Mouse (Mus musculus) embryonic facial prominence, embryonic 11.5 days (tissue): ENCODE data around the gene C1d. TPM values are rescaled to one million over a fixed set of nuclear protein-coding genes. Genes with fewer than 3 reads are reported as not detected.
A peak's percentile ranks its signal among the peaks of the same experiment; 100 is the strongest.
"Not testable (repeated sequence)": the region's sequence is repeated elsewhere in the genome, so short reads cannot be mapped to it uniquely, and the experiment has no call there.

Experiments used
- ATAC-seq: fragments of 200-750 bp; cut with Nextera tagmentation; replicated peaks from 2 replicates; pipeline ENCODE4 v1.8.0; 2017; ENCODE audit warnings: low read depth; ENCODE audit not compliant: insufficient number of reproducible peaks, low FRiP score, low TSS enrichment
- DNase-seq: peaks from one replicate; pipeline ENCODE4 v3.0.0-alpha.2; 2015; ENCODE audit warnings: low spot score
- H3K27ac ChIP-seq: fragments of 300-500 bp; sonication (generic); replicated peaks from 2 replicates; pipeline ENCODE4 v1.5.1; 2014; ENCODE audit warnings: mild to moderate bottlenecking, low read depth, low read length, control low read depth
- H3K27me3 ChIP-seq: fragments of 300-500 bp; sonication (generic); 2 replicates; pipeline ENCODE4 v1.6.1; 2014; ENCODE audit warnings: mild to moderate bottlenecking, low read length, moderate library complexity, mixed read lengths; ENCODE audit not compliant: control insufficient read depth, insufficient read depth
- H3K36me3 ChIP-seq: fragments of 300-500 bp; sonication (generic); replicated peaks from 2 replicates; pipeline ENCODE4 v1.6.1; 2014; ENCODE audit warnings: low read depth, mild to moderate bottlenecking, low read length, moderate library complexity, mixed read lengths; ENCODE audit not compliant: control insufficient read depth, insufficient read depth
- H3K4me1 ChIP-seq: fragments of 300-500 bp; sonication (generic); 2 replicates; pipeline ENCODE4 v1.6.1; 2014; ENCODE audit warnings: low read length, mixed read lengths; ENCODE audit not compliant: control insufficient read depth, insufficient read depth
- H3K4me2 ChIP-seq: fragments of 300-500 bp; sonication (generic); 2 replicates; pipeline ENCODE4 v1.6.1; 2014; ENCODE audit warnings: low read depth, mild to moderate bottlenecking, control low read depth, low read length, moderate library complexity
- H3K4me3 ChIP-seq: fragments of 300-500 bp; sonication (generic); 2 replicates; pipeline ENCODE4 v1.5.1; 2014; ENCODE audit warnings: low read depth, low read length, control low read depth
- H3K9ac ChIP-seq: fragments of 300-500 bp; sonication (generic); replicated peaks from 2 replicates; pipeline ENCODE4 v1.6.1; 2014; ENCODE audit warnings: mild to moderate bottlenecking, control low read depth, low read length
- H3K9me3 ChIP-seq: fragments of 300-500 bp; sonication (generic); replicated peaks from 2 replicates; pipeline ENCODE4 v1.6.1; 2016; ENCODE audit warnings: mild to moderate bottlenecking, low read length, inconsistent platforms, mixed read lengths; ENCODE audit not compliant: control insufficient read depth
- WGBS: fragments of 180-500 bp; shearing (Covaris S2); extraction: QIAGEN DNeasy Blood & Tissue Kit; methylation state at CpG from one replicate; pipeline ENCODE4 v1.1.7; 2014; 5-methylcytosine and 5-hydroxymethylcytosine counted together
- polyA plus RNA-seq: library from polyadenylated mRNA; unstranded; fragments of >200 nt; fragmentation: Nextera tagmentation; extraction: Ambion mirVana; gene quantifications from 2 replicates; pipeline ENCODE4 v1.2.1, GENCODE M21; 2014

C1d gene
- polyA plus RNA-seq, 1 experiment from 2014 or later: 134 TPM

DNA sequence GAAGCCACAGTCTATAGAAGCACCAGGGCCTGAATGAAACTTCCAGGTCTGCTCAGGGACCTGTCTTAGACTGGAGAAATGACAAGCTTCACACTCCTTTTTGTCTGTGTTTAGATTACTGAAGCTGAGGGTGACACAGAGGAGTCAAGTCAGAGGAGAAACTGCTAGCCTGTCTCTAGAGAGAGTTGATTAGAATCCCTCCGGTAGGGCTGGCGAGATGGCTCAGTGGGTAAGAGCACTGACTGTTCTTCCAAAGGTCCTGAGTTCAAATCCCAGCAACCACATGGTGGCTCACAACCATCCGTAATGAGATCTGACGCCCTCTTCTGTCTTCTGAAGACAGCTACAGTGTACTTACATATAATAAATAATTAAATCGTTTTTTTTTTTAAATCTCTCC, 18.8 kb upstream of the C1d start:
- H3K4me1 ChIP-seq, H3K4me2 ChIP-seq, ATAC-seq, H3K36me3 ChIP-seq, H3K9ac ChIP-seq, H3K27me3 ChIP-seq, H3K9me3 ChIP-seq, DNase-seq, H3K4me3 ChIP-seq, H3K27ac ChIP-seq: not testable (repeated sequence)
- WGBS: 87% methylated on average over 5 of the region's 5 CpGs

DNA sequence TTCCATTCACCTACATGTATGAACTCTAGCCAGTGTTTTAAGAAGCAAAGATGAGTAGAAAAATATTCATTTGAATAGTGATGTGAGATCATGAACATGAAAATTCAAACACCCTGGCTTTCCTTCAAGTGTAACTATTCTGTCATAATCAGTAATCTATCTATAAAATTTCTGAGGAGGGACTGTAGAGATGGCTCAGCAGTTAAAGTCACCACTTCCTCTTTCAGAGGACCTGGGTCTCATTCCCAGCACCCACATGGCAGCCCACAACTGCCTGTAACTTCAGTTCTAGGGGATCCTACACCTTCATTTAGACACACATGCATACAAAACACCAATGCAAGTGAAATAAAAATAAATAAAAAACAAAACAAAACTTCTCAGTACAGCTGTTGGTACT, 8.7 kb upstream of the C1d start:
- no peaks in the 10 kb centered on the region for H3K9me3 ChIP-seq
- ATAC-seq: no peak
- no peak for DNase-seq

DNA sequence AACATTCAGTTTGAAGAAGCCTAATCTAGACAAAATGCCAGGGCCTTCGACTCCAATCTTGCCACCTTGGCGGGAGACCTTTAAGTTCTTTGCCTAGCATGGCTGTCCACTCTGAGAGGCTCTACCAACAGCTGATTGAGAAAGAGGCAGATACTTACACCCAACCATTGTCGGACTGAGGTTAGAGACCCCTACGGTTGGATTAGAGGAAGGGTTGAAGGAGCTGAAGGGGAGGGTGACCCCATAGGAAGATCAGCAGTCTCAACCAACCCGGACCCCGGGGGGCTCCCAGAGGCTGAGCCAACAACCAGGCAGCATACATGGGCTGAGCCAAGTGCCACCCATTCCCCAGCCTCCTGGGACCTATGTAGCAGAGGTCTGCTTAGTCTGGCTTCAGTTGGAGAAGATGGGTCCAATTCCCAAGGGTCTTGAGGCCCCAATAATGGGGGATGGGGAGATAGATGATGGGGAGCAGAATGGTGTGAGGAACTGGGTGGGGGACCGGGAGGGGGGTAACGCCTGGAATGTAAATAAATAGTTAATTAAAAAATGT, 490 bp upstream of the C1d start:
- ATAC-seq: peak; percentile 82
- peak overlapping the region; percentile 95 for H3K9ac ChIP-seq
- 58% methylated on average over 8 of the region's 8 CpGs for WGBS
- peak overlapping the region; percentile 26 for H3K4me2 ChIP-seq
- no peak overlapping the region for H3K27ac ChIP-seq
- no peak for DNase-seq
- no peaks in the 10 kb centered on the region for H3K4me1 ChIP-seq
- H3K36me3 ChIP-seq: no peaks in the 10 kb centered on the region
- peak overlapping the region; percentile 77 for H3K4me3 ChIP-seq
- H3K9me3 ChIP-seq: no peaks in the 10 kb centered on the region
- H3K27me3 ChIP-seq: no peaks in the 10 kb centered on the region

More for the DNA sequence above, 8.7 kb upstream of the C1d start:
- Histone ChIP-seq H3K27ac (no peak overlapping the region), H3K4me2 (no peak overlapping the region), H3K4me1 (no peaks in the 10 kb centered on the region), H3K4me3 (no peak overlapping the region), H3K27me3 (no peaks in the 10 kb centered on the region), H3K9ac (no peak overlapping the region), H3K36me3 (no peaks in the 10 kb centered on the region)

DNA sequence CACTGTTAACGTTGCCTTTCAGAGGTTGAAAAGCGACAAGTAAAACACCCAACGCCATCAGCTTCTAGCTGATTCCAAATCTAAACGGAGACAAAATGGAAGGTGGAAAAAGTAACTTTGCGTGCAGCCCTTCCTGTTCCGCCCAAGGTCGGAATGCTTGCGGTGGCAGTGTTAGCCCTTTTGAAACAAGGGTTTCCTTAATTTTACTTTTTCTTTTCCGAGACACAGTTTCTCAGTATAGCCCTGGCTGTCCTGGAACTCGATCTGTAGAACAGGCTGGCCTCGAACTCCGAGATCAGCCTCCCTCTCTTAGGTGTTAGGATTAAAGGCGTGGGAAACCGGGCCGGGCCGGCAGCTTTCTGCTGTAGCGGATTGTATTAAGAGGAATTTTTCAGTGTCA, 482 bp downstream of the C1d start:
- WGBS: under 1% methylated on average over 17 of the region's 17 CpGs
- Histone ChIP-seq H3K9ac (peak overlapping the region; percentile 95), H3K9me3 (no peaks in the 10 kb centered on the region), H3K4me3 (peak overlapping the region; percentile 77), H3K4me1 (no peaks in the 10 kb centered on the region), H3K4me2 (peak overlapping the region; percentile 26), H3K27ac (peak overlapping the region; percentile 70; the same call in 1 of the 2 replicates), H3K36me3 (no peaks in the 10 kb centered on the region), H3K27me3 (no peaks in the 10 kb centered on the region)
- DNase-seq (peak; percentile 47), ATAC-seq (no peak)

DNA sequence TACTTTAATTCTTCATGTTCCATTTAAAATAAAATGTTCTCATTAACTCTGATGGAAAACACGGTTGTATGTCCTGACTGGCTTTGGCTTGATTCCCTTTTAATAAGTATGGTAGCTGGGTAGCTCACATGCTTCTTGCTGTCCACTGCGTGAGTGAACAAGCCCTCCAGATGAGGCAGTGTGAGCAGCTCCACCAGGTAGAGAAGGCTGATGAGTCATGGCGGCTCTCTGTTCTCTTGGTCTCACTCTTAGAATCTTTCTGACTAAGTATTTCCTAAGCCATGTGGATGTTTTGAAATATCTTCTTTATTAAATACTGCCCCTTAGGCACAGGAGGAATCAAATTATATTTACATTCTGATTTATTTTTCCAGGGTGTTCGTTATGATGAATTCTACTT, 9.8 kb downstream of the C1d start:
- Histone ChIP-seq H3K27ac (no peak overlapping the region), H3K9ac (no peak overlapping the region), H3K4me1 (no peaks in the 10 kb centered on the region), H3K27me3 (no peaks in the 10 kb centered on the region), H3K9me3 (no peaks in the 10 kb centered on the region), H3K36me3 (no peaks in the 10 kb centered on the region), H3K4me2 (no peak overlapping the region), H3K4me3 (no peak overlapping the region)
- no peak for DNase-seq
- 89% methylated on average over 4 of the region's 4 CpGs for WGBS
- ATAC-seq: no peak

DNA sequence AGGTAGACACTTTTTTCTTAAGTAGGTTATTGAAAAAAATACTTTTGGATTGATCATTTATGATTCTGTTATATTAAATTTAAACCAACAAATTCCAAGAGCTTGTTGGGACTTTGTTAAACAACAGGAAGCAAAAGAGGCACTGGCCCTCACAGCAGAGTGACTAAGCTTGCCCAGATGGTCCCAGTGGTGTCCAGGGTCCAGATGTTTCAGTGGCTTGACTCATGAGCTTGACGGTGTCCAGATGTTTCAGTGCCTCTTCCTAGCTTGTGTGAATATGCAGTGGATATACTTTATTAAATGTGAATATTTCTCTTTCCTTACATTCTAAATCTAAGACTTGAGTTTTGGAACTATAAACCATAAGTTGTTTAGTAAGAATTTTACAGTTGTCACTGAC, 11.4 kb downstream of the C1d start:
- 72% methylated on average over 1 of the region's 1 CpGs for WGBS
- Histone ChIP-seq H3K4me2 (no peak overlapping the region), H3K27ac (no peak overlapping the region), H3K4me1 (no peaks in the 10 kb centered on the region), H3K4me3 (no peak overlapping the region), H3K9ac (no peak overlapping the region), H3K36me3 (no peaks in the 10 kb centered on the region), H3K27me3 (no peaks in the 10 kb centered on the region), H3K9me3 (no peaks in the 10 kb centered on the region)
- ATAC-seq (no peak), DNase-seq (no peak)

DNA sequence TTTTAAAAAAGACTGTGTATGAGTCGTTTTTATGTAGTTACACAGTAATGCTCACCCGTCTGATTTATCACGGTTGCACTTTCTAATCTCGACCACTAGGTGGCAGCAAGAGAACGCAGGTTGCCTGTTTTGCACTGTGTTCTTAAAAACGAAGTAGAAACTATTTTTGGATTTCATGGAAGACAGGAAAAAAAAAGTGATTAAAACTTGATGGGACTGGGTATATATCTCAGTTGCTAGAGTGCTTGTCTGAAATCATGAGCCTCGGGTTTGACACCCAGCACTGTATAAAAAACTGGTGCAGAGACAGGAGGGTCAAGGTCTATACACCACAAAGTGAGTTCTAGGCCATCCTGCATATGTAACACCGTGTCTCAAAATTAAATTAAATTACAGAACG, 22.6 kb downstream of the C1d start:
- Histone ChIP-seq H3K27me3 (no peaks in the 10 kb centered on the region), H3K27ac (no peak overlapping the region), H3K4me2 (no peak overlapping the region), H3K4me3 (no peak overlapping the region), H3K4me1 (no peaks in the 10 kb centered on the region), H3K9me3 (no peaks in the 10 kb centered on the region), H3K36me3 (no peaks in the 10 kb centered on the region), H3K9ac (no peak overlapping the region)
- 0 out of 2 replicates have a peak, but pooled peaks have one; percentile 56 for ATAC-seq
- WGBS: 19% methylated on average over 9 of the region's 9 CpGs
- peak; percentile 74 for DNase-seq

DNA sequence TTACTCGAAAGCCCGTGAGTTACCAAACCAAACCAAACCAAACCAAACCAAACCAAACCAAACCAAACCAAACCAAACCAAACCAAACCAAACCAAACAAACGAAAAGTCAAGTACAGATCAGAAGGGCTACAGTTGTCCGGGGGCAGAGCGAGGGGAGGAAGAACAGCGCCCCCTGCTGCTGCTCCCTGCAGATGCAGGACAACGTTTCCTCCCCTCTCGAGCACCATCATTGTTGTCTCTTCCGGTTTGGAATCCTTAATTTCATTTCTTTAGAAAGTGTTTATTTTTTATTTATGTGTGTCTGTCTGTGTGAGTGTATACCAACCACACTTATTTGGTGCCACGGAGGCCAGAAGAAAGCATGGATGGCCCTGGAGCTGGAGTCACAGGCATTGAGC, 26.7 kb downstream of the C1d start:
- no peak overlapping the region for H3K4me3 ChIP-seq
- ATAC-seq: no peak
- no peaks in the 10 kb centered on the region for H3K4me1 ChIP-seq
- WGBS: 69% methylated on average over 10 of the region's 10 CpGs
- H3K27me3 ChIP-seq: no peaks in the 10 kb centered on the region
- H3K36me3 ChIP-seq: no peaks in the 10 kb centered on the region
- DNase-seq: no peak
- H3K9ac ChIP-seq: no peak overlapping the region
- no peak overlapping the region for H3K27ac ChIP-seq
- no peaks in the 10 kb centered on the region for H3K9me3 ChIP-seq
- H3K4me2 ChIP-seq: no peak overlapping the region
